Mouse (Mus musculus): Measurements from ENCODE around the gene Txn2.

Gene Txn2

DNA sequence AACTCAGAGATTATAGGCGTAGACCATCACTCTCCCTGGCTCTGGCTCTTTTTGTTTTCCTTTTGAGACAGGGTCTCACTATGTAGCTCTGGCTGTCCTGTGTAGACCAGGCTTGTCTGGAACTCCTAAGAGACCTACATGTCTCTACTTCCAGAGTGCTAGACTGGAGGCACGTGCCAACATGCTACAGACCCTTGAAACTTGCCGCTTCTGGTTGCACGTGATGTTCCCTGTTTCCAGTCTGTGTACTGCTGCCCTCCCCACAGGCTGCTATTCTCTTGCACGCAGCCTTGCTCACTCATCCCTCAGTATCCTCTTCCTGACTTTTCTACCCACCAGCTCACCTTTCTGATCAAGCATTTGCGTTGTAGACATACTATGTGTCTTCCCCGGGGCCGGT is 22.7 kb downstream of the Txn2 start:
- no peak for DNase-seq

DNA sequence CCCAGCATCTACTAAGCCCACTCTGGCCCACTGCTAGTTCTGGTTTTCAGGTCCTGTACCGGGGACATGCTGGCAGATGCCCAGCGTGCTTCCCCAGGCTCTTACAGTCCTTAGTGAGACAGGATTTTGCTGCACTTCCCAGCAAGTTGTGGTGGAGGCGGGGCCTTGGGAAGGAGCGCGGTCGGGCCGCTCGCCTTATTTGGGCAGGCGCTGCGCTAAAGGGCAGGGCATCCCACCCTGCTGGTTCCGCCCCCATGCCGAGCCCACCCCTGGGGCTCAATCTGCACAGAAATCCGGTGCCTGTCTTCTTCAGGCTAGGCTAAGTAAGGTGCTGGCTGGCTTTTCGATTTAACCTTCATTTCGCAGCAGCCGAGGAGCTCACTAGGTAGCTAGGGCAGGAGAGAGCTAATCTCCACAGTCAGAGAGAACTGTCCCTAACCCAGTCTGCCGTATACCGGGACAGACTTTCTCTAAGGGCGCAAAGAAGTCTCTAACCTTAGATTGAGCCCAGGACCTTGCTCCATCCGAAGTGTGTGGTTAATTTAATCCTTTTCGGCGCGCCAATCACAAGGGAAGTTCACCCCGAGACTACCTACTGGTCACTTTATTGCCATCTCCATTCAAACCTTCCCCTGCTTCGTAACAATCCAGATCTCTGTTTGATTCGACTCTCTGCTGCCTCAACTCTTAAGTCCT is 23.4 kb downstream of the Txn2 start:
- peak; percentile 99 for DNase-seq

GRCm38 (mm10) chr15:77904363-77904892 is 24.4 kb downstream of the Txn2 start:
- DNase-seq: peak; percentile 90

DNA sequence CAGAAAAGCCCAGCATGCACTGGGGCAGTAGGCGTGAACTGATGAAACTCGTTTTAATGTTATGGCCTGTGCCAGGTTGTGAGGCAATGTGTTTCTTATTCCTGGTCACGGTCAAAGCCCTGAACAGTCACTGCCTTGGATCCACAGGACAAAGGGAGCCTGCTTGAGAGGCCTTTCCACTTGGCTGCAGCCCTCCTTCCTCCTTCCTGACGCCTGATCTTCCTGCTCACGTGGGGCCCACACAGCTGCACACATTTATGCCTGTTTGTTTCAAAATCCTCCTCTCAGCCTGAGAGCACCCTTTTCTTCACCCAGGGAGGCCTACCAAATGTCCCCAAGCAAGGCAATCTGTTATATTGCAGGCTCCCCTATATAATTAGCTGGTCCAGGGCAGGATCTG is 25.6 kb downstream of the Txn2 start:
- DNase-seq: peak; percentile 96

GRCm38 (mm10) chr15:77894926-77895325 is 33.9 kb downstream of the Txn2 start:
- DNase-seq: no peak

- DNase-seq: no peak
These were observed 35.5 kb downstream of the Txn2 start for GRCm38 (mm10) chr15:77893292-77893691.

GRCm38 (mm10) chr15:77892420-77892819 is 36.4 kb downstream of the Txn2 start:
- no peak for DNase-seq

- DNase-seq: peak; percentile 97
These were observed 37.0 kb downstream of the Txn2 start for GRCm38 (mm10) chr15:77891766-77892165.

DNA sequence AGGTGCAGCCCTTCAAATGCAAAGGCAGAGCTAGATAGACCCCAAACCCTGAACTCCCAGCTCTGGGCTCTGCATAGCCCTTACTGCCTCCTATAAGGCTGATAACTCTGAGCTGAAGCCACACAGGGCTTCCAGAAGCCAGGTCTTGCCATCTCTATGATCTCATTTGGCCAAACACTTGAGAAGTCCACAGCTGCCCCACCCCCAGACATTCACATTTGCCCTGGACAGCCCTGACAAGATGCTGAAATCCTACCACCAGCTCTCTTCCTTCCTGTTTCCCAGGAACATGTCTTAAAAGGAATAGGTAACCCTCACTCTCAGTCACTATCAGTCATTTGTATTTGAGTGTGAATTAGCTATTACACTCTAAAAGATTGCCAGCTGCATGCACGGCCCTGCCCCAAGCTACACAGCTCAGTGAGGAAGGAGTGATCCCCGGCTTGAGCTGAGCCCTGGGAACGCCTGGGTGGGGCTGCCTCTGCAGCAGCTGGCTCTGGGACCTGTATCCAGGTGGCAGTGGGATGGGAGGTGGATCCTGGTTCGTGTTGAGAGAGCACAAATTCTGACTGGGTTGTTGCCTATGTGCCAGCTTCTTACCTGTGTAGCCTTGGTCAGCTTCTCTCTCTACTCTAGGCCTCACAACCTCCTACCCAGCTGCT is 38.9 kb downstream of the Txn2 start:
- DNase-seq: peak; percentile 89

GRCm38 (mm10) chr15:77888286-77888685 is 40.5 kb downstream of the Txn2 start:
- DNase-seq: peak; percentile 88

- DNase-seq: no peak
These were observed 41.7 kb downstream of the Txn2 start for GRCm38 (mm10) chr15:77887093-77887488.

DNA sequence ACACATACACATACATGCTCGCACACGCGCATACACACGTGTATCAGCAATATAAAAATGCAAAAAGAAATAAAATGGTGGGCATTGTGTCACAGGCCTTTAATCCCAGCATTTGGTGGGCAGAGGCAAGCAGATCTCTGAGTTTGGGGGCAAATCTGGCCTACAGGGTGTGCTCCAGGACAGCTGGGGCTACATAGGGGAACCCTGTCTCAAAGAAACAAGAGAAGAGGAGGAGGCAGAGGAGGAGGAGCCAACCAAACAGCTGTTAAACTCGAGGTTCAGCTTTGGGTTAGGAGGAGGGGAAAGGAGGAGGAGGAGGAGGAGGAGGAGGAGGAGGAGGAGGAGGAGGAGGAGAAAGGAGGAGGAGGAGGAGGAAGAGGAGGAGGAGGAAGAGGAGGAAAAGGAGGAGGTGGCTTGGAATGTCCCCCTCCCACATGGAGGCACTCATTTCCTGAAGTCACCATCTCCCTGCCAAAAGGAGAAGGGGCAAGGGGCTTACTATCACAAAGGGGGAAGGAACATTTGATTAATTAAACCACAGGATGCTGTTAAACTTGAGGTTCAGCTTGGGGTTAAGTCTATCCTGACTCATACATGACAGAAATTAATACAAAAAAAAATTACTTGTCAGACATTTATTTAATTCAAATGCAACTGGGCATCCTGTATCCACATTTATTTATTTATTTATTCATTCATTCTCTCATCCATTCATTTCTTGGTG is 42.3 kb downstream of the Txn2 start:
- no peak for DNase-seq

DNA sequence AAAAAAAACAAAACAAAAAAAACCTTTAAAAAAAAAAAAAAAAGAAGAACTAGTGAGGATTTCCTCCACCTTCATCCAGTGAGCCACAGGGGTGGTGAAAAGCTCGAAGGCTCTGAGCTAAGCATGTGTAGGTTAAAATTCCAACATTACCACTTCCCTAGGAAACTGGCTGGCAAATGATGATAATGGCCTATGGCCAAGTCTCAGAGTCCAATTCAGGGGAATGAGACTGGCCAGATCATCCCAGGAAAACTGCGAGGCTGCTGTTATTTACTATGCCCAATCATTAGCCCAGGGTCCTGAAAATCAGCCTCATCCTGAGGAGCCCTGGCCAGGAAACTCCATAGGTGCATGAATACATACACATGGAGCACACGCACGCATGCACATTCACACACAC is 42.9 kb downstream of the Txn2 start:
- no peak for DNase-seq

DNA sequence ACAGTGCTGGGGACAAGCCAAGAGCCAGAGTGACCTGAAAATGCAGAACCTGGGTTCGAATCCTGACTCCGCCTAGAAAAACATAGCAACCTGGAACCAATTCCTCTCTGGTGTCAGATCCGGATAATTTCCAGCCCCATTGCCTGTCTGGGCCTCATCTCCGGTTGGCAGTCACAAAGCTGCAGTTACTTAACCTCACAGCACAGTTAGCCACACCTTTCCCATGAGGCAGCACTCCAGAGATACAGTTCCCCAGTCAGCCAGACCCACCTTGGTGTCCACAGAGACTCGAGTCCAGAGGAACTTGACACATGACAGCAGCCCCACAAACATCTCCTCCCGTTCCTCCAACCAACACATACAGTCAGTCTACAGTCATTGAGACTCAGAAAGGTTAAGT is 43.6 kb downstream of the Txn2 start:
- no peak for DNase-seq

DNA sequence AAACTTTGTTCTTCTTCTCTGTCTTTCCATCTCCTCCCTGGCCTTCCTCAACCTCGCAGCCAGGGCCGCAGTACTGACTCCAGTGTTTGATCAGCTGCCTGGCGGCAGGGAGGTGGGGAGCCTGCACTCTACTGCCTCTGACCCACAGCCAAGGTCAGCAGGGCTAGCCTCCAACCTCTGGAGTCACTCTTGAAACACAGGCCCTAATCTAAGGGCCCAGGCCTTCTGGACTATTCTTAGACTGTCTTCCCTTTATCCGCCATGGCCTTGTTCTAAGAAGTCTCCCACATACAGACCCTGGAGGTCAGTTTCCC is 45.2 kb downstream of the Txn2 start:
- DNase-seq: peak; percentile 94

DNA sequence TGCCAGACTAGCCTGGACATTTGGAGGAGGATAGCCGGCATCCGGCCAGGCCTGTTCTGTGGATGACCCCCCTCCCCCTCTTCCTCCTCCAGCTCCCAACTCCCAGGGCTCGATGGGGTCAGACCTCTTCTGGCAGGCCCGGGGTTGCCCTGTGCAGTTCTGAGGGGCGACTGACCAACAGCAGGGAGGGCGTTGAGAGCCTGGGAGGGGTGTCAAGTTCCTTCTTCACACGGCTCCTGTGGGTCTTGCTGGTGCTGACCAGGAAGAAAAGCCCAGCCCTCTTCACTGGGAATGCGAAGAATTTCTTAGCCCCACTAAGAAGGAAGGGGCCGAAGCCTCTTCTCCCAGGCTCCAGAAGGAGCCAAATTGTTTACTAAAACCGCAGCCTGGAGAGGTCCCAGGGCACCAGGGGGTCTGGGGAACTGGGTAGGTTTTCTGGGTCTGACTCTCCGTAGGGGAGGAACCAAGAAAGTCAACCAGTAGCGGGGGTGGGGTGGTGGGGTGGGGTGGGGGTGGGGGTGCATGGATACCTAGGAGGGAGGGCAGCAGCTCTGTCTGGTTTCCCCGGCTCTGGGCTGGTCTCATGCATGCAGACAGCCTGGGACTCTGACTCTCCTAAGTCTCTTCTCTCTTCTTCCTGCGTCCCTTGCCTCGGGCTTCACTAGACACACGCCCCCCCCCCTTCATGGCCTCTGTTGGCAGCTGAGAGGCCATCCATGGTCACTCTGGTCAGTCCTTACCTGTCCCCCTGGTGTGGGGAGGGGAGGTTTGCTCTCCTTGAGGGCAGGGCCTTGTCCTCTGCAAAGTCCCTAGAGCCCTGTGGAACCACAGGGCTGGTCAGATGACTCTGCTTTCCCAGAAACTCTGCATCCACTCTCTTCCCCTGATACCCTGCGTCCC is 45.8 kb downstream of the Txn2 start:
- DNase-seq: peak; percentile 96

- no peak for DNase-seq
These were observed 46.5 kb downstream of the Txn2 start for GRCm38 (mm10) chr15:77882297-77882696.

GRCm38 (mm10) chr15:77881698-77882097 is 47.1 kb downstream of the Txn2 start:
- DNase-seq: no peak

DNA sequence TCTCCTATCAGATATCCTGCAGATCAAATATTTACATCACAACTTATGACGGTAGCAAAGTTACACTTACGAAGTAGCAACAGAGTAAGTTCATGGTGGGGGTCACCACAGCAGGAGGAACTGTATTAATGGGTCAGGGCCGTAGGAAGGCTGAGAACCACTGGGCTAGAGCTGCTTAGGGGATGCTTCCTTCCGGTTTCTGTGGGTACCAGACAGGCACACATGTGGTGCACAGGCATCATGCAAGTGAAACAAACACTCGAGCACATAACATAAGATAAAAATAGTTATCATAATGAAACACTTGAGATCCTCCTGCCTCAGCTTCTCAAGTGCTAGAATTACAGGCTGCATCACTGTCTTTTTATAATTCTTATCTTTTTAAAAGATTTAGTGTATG is 48.1 kb downstream of the Txn2 start:
- no peak for DNase-seq

GRCm38 (mm10) chr15:77879756-77880155 is 49.0 kb downstream of the Txn2 start:
- DNase-seq: peak; percentile 82

DNA sequence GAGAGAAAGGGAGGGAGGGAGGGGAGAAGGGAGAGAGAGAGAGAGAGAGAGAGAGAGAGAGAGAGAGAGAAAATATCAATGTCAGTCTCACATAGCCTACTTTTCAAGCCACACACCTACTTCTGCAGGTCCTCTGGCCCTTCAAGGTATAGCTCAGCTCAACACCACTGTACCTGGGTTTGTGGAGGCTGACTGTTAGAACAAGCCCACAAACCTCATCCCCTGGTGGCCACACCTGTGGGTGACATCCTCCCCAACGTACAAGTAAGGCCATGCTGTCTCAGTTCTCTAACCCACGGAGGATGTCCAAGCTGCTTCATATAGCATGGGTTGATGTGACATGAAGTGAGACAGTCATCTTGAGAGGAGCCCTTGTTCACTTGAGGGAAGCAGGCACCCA is 51.6 kb downstream of the Txn2 start:
- peak; percentile 81 for DNase-seq

DNA sequence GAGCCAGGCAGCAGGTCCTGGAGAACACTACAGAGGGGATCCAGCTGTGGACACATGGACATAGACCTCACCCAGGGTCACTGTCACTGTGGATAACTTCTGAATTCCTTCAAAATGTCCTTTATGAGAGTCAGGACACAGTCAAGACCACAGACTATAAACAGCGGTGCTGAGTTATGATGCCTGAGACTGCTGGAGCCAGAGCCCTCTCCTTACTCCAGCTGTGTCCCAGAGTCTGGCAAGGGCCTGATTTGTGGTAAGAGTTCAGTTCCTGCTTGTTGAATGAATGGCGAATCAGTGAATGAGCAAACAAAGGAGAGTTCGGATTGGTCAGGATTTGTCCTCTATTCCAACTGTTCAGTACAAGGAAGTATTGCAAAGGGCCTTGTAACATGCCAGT is 52.1 kb downstream of the Txn2 start:
- peak; percentile 72 for DNase-seq

DNA sequence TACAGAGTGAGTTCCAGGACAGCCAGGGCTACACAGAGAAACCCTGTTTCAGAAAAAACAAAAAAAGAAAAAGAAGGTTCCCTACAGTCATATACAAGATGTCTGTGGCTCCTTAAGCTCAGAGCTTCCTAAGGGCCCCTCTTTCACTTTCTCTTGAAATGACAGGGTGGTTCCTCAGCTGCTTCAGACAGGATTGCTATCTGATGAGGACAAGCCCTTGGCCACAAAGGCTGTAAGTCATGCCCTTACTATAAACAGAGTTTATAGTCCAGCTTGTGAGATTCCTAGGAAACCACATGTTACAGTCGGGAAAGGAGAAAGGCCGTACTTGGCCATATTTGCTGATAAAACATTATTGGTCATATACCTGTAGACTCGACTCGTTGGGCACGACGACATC is 52.9 kb downstream of the Txn2 start:
- DNase-seq: no peak

Measured in heart, adult 11 months (tissue).